Mouse (Mus musculus) heart, postnatal 0 days (tissue): ENCODE measurements around the gene Zfp563.

Experiments used
- CTCF ChIP-seq: IDR thresholded peaks from 2 replicates; pipeline ENCODE4 v1.5.1; 2016; ENCODE audit warnings: antibody characterized with exemption, control low read depth, low read depth
- EP300 ChIP-seq: IDR thresholded peaks from 2 replicates; pipeline ENCODE4 v1.6.1; 2016; ENCODE audit warnings: antibody characterized with exemption, low read depth

GRCm38 (mm10) chr17:33097396-33097795, 8.3 kb downstream of the Zfp563 start:
- no peak for TF ChIP-seq CTCF
- no peak for TF ChIP-seq EP300
